Mouse (Mus musculus) T-helper 17 cell (primary cell): ENCODE measurements at regions not wholly inside any gene's neighbourhood (a gene's known extent, or its start where the extent isn't known, plus 50 kb on each side); places are given as distances from the start of the nearest gene placed in this dataset.
"Not testable (repeated sequence)": the region's sequence is repeated elsewhere in the genome, so short reads cannot be mapped to it uniquely, and the experiment has no call there.

Experiments used
- in situ Hi-C, 2 experiments: fragments of 300-600 bp; cut with MboI, MseI; formaldehyde crosslinking; loops; 1 replicate in 1 of 2; 2 replicates in 1 of 2; pipeline ENCODE4 v1.15.1; 2025; ENCODE audit warnings: high pct_unique_total_duplicates in 2 of 2

GRCm38 (mm10) chr17:17197229-17197628, 76.0 kb downstream of the Zfp97 start:
- in situ Hi-C loops, result not testable (repeated sequence)

GRCm38 (mm10) chr17:17229069-17229468, 107.9 kb downstream of the Zfp97 start:
- in situ Hi-C loops, result no loop called here

- in situ Hi-C loops, result loop anchor here in 1 of 2 experiments (10.0 kb wide), 1 partner anchor 1410 kb away; no protein-coding TSS in a partner anchor
Observed at GRCm38 (mm10) chr17:17234329-17235185, 113.3 kb downstream of the Zfp97 start.

GRCm38 (mm10) chr17:17235186-17235482, 113.9 kb downstream of the Zfp97 start:
- in situ Hi-C loops, result loop anchor here in 1 of 2 experiments (10.0 kb wide), 1 partner anchor 1410 kb away; no protein-coding TSS in a partner anchor
